Mouse (Mus musculus) lung, embryonic 15.5 days (tissue): ENCODE results near the gene Hist2h2bb. TPM values are rescaled to one million over a fixed set of nuclear protein-coding genes. Genes with fewer than 3 reads are reported as not detected.
"Not testable (repeated sequence)": the region's sequence is repeated elsewhere in the genome, so short reads cannot be mapped to it uniquely, and the experiment has no call there.

Experiments
- ATAC-seq: fragments of 200-750 bp; cut with Nextera tagmentation; 2 replicates; pipeline ENCODE4 v1.8.0; 2017; ENCODE audit warnings: moderate number of reproducible peaks, borderline replicate concordance; ENCODE audit not compliant: low FRiP score, low TSS enrichment; ENCODE audit errors: extremely low read depth
- H3K27ac ChIP-seq: fragments of 300-500 bp; sonication (generic); 2 replicates; pipeline ENCODE4 v1.5.1; 2015; ENCODE audit warnings: moderate library complexity, mild to moderate bottlenecking, inconsistent platforms
- H3K27me3 ChIP-seq: fragments of 300-500 bp; sonication (generic); 2 replicates; pipeline ENCODE4 v1.6.1; 2015; ENCODE audit warnings: inconsistent platforms
- H3K36me3 ChIP-seq: fragments of 300-500 bp; sonication (generic); 2 replicates; pipeline ENCODE4 v1.6.1; 2015; ENCODE audit warnings: inconsistent platforms
- H3K4me1 ChIP-seq: fragments of 300-500 bp; sonication (generic); 2 replicates; pipeline ENCODE4 v1.6.1; 2015; ENCODE audit warnings: inconsistent platforms
- H3K4me2 ChIP-seq: fragments of 300-500 bp; sonication (generic); 2 replicates; pipeline ENCODE4 v1.6.1; 2015; ENCODE audit warnings: inconsistent platforms, mild to moderate bottlenecking, moderate library complexity
- H3K4me3 ChIP-seq: fragments of 300-500 bp; sonication (generic); 2 replicates; pipeline ENCODE4 v1.5.1; 2015; ENCODE audit warnings: mild to moderate bottlenecking, inconsistent platforms
- H3K9ac ChIP-seq: fragments of 300-500 bp; sonication (generic); 2 replicates; pipeline ENCODE4 v1.6.1; 2015; ENCODE audit warnings: inconsistent platforms
- H3K9me3 ChIP-seq: fragments of 300-500 bp; sonication (generic); 2 replicates; pipeline ENCODE4 v1.6.1; 2016; ENCODE audit warnings: inconsistent platforms
- WGBS: fragments of 180-500 bp; shearing (Covaris S2); methylation state at CpG from one replicate; pipeline ENCODE4 v1.1.7; 2015; 5-methylcytosine and 5-hydroxymethylcytosine counted together
- polyA plus RNA-seq: library from polyadenylated mRNA; unstranded; fragments of >200 nt; fragmentation: Nextera tagmentation; extraction: Ambion mirVana; gene quantifications from 2 replicates; pipeline ENCODE4 v1.2.1, GENCODE M21; 2015

Hist2h2bb gene
- polyA plus RNA-seq, 1 experiment from 2014 or later: 10.1 TPM

- H3K27ac ChIP-seq: no peak overlapping the region
- H3K9me3 ChIP-seq: no peaks in the 10 kb centered on the region
- no peak overlapping the region for H3K9ac ChIP-seq
- ATAC-seq: no peak
- WGBS: 37% methylated on average over 2 of the region's 2 CpGs
- no peaks in the 10 kb centered on the region for H3K36me3 ChIP-seq
- peaks cover 24% of the 10 kb centered on the region for H3K4me1 ChIP-seq
- no peak overlapping the region for H3K4me3 ChIP-seq
- H3K27me3 ChIP-seq: no peaks in the 10 kb centered on the region
- H3K4me2 ChIP-seq: no peak overlapping the region
Observed at GRCm38 (mm10) chr3:96231758-96232120, 37.8 kb upstream of the Hist2h2bb start.

GRCm38 (mm10) chr3:96234914-96235313, 34.6 kb upstream of the Hist2h2bb start:
- Histone ChIP-seq H3K27me3 (no peaks in the 10 kb centered on the region), H3K4me3 (no peak overlapping the region), H3K4me2 (no peak overlapping the region), H3K9ac (no peak overlapping the region), H3K4me1 (peaks cover 28% of the 10 kb centered on the region), H3K27ac (no peak overlapping the region), H3K9me3 (no peaks in the 10 kb centered on the region), H3K36me3 (no peaks in the 10 kb centered on the region)
- 94% methylated on average over 2 of the region's 2 CpGs for WGBS
- ATAC-seq: no peak

- Histone ChIP-seq H3K4me2 (no peak overlapping the region), H3K9me3 (no peaks in the 10 kb centered on the region), H3K36me3 (no peaks in the 10 kb centered on the region), H3K9ac (no peak overlapping the region), H3K4me3 (no peak overlapping the region), H3K27ac (no peak overlapping the region), H3K4me1 (peaks cover 30% of the 10 kb centered on the region), H3K27me3 (no peaks in the 10 kb centered on the region)
- 30% methylated on average over 3 of the region's 3 CpGs for WGBS
- ATAC-seq: no peak
Observed at GRCm38 (mm10) chr3:96235836-96236235, 33.7 kb upstream of the Hist2h2bb start.

GRCm38 (mm10) chr3:96236834-96237334, 32.7 kb upstream of the Hist2h2bb start:
- 60% methylated on average over 4 of the region's 4 CpGs for WGBS
- Histone ChIP-seq H3K4me3 (peak overlapping the region; percentile 41), H3K9ac (peak overlapping the region; percentile 51), H3K9me3 (no peaks in the 10 kb centered on the region), H3K4me2 (peak overlapping the region; percentile 66), H3K4me1 (peaks cover 30% of the 10 kb centered on the region), H3K36me3 (no peaks in the 10 kb centered on the region), H3K27me3 (no peaks in the 10 kb centered on the region), H3K27ac (peak overlapping the region; percentile 70)
- no peak for ATAC-seq

GRCm38 (mm10) chr3:96237335-96237903, 32.1 kb upstream of the Hist2h2bb start:
- H3K27ac ChIP-seq: peak overlapping the region; percentile 70
- H3K4me3 ChIP-seq: peak overlapping the region; percentile 41
- H3K9me3 ChIP-seq: no peaks in the 10 kb centered on the region
- peak overlapping the region; percentile 51 for H3K9ac ChIP-seq
- WGBS: 10% methylated on average over 7 of the region's 7 CpGs
- peaks cover 30% of the 10 kb centered on the region for H3K4me1 ChIP-seq
- H3K27me3 ChIP-seq: no peaks in the 10 kb centered on the region
- H3K4me2 ChIP-seq: peak overlapping the region; percentile 66
- no peak for ATAC-seq
- H3K36me3 ChIP-seq: no peaks in the 10 kb centered on the region

GRCm38 (mm10) chr3:96237904-96238511, 31.5 kb upstream of the Hist2h2bb start:
- Histone ChIP-seq H3K27ac (peak overlapping the region; percentile 70), H3K36me3 (no peaks in the 10 kb centered on the region), H3K9me3 (no peaks in the 10 kb centered on the region), H3K27me3 (no peaks in the 10 kb centered on the region), H3K4me1 (peaks cover 30% of the 10 kb centered on the region), H3K4me3 (peak overlapping the region; percentile 41), H3K9ac (peak overlapping the region; percentile 51), H3K4me2 (peak overlapping the region; percentile 66)
- WGBS: under 1% methylated on average over 12 of the region's 12 CpGs
- ATAC-seq: no peak

- not testable (repeated sequence) for H3K27me3 ChIP-seq, H3K9me3 ChIP-seq, H3K36me3 ChIP-seq
- WGBS: 1% methylated on average over 10 of the region's 68 CpGs
- H3K4me3 ChIP-seq: peak within 1 kb of the TSS; percentile 41
- H3K27ac ChIP-seq: peak within 1 kb of the TSS; percentile 86
- peak within 1 kb of the TSS; percentile 66 for H3K4me2 ChIP-seq
- H3K4me1 ChIP-seq: peaks cover 40% of the 10 kb centered on the region
- H3K9ac ChIP-seq: peak within 1 kb of the TSS; percentile 51
- peak; percentile 93 for ATAC-seq
Observed at GRCm38 (mm10) chr3:96238954-96239793, 30.4 kb upstream of the Hist2h2bb start, which contains the start of gene Hist2h3c2. TSS of gene Hist2h3c2 (minus strand) at chr3:96239127.

- peak within 1 kb of the TSS; percentile 32 for H3K9ac ChIP-seq
- peaks cover 46% of the 10 kb centered on the region for H3K4me1 ChIP-seq
- H3K27me3 ChIP-seq, H3K36me3 ChIP-seq, H3K9me3 ChIP-seq: not testable (repeated sequence)
- peak within 1 kb of the TSS; percentile 34 for H3K4me3 ChIP-seq
- H3K4me2 ChIP-seq: peak within 1 kb of the TSS; percentile 41
- H3K27ac ChIP-seq: peak within 1 kb of the TSS; percentile 87
- peak; percentile 87 for ATAC-seq
- 2% methylated on average over 26 of the region's 85 CpGs for WGBS
Observed at GRCm38 (mm10) chr3:96239949-96240798, 29.4 kb upstream of the Hist2h2bb start, which contains the start of gene Hist2h2aa2. TSS of gene Hist2h2aa2 (minus strand) at chr3:96240276.

- H3K27ac ChIP-seq: peak overlapping the region; percentile 87
- H3K9me3 ChIP-seq: no peaks in the 10 kb centered on the region
- H3K4me3 ChIP-seq: peak overlapping the region; percentile 12; the same call in 1 of the 2 replicates
- H3K9ac ChIP-seq: peak overlapping the region; percentile 32
- no peak for ATAC-seq
- H3K4me2 ChIP-seq: peak overlapping the region; percentile 41
- peaks cover 46% of the 10 kb centered on the region for H3K4me1 ChIP-seq
- WGBS: 71% methylated on average over 9 of the region's 9 CpGs
- no peaks in the 10 kb centered on the region for H3K36me3 ChIP-seq
- no peaks in the 10 kb centered on the region for H3K27me3 ChIP-seq
Observed at GRCm38 (mm10) chr3:96240799-96241197, 28.8 kb upstream of the Hist2h2bb start.

GRCm38 (mm10) chr3:96243921-96244572, 25.5 kb upstream of the Hist2h2bb start:
- H3K4me2 ChIP-seq: peak overlapping the region; percentile 63
- 83% methylated on average over 7 of the region's 7 CpGs for WGBS

More at GRCm38 (mm10) chr3:96243921-96244572, 25.5 kb upstream of the Hist2h2bb start:
- H3K27ac ChIP-seq: peak overlapping the region; percentile 99
- peak overlapping the region; percentile 51 for H3K4me3 ChIP-seq
- H3K27me3 ChIP-seq: no peaks in the 10 kb centered on the region
- no peaks in the 10 kb centered on the region for H3K36me3 ChIP-seq
- H3K9me3 ChIP-seq: no peaks in the 10 kb centered on the region
- H3K9ac ChIP-seq: peak overlapping the region; percentile 83; the same call in 1 of the 2 replicates
- ATAC-seq: no peak
- H3K4me1 ChIP-seq: peaks cover 36% of the 10 kb centered on the region
